Comparison of ENCODE assay signal across 18 mouse cellular contexts in the genomic region with DNA sequence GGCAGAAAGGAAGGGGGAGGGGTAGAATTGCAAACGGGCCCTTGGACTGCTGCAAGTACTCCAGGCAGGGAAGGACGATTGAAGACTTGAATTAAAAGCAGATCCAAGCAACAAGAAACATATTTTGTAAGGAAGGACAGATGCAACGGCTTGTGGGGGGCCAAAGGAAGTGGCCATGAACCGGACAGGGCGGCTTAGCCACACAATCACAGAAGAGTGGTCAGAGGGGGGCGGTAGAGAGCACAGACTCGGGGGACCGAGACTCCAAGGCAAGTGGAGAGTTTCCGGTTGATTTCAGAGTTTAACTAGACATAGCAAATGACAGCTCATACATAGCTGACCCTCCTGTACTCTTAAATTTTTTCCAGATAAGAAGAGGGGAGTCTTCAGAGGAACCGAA. TPM values are rescaled to one million over a fixed set of nuclear protein-coding genes. Genes with fewer than 3 reads are reported as not detected.
DNase-seq lines count a peak whose midpoint lies in the region; ATAC-seq lines count a peak whose summit lies in the region.
"Had no signal": no experiment of that assay in that cellular context is flagged by ENCODE, and none has a peak within 500 bp of the region (broad histone marks: within the 10 kb centered on the region; RNA-seq: fewer than 3 reads in every experiment).

No protein-coding gene starts in this region.

- no peaks in the 10 kb centered on the region for H3K9me3 ChIP-seq in embryonic facial prominence, embryonic 10.5 days
- no peaks in the 10 kb centered on the region; the same call in 1 of the 2 replicates for H3K9me3 ChIP-seq in midbrain, embryonic 11.5 days (ENCODE audit: control insufficient read depth, low read length)
- H3K9me3 ChIP-seq: embryonic facial prominence, embryonic 15.5 days; hindbrain, embryonic 13.5 days had no signal

- peak; percentile 34 for DNase-seq in embryo, embryonic 11 days
- no peak for DNase-seq in embryo, embryonic 9.5 days (ENCODE audit: extremely low spot score)
- DNase-seq in thymus, postnatal 25 days = peak; percentile 7
- no peak for DNase-seq in thymus, postnatal 14 days
- DNase-seq in embryonic facial prominence, embryonic 10.5 days (ENCODE audit: low spot score) = peak; percentile 47
- DNase-seq in testis, postnatal 14 days (ENCODE audit: low spot score) = peak; percentile 48
- no peak for DNase-seq in midbrain, embryonic 11.5 days (ENCODE audit: low spot score, missing footprints)
- no peak for DNase-seq in heart, postnatal 36 days
- DNase-seq: heart, adult 2 months; kidney, adult 11 months; kidney, postnatal 14 days; midbrain, embryonic 14.5 days had no signal

- no peaks in the 10 kb centered on the region for H3K36me3 ChIP-seq in embryonic facial prominence, embryonic 10.5 days (replicated peaks)
- no peaks in the 10 kb centered on the region for H3K36me3 ChIP-seq in midbrain, embryonic 11.5 days (ENCODE audit: control insufficient read depth, insufficient read depth, low read length)
- H3K36me3 ChIP-seq: embryonic facial prominence, embryonic 15.5 days; hindbrain, embryonic 13.5 days; limb, embryonic 12.5 days had no signal

- no peak overlapping the region for H3K9ac ChIP-seq in midbrain, embryonic 11.5 days (ENCODE audit: low read length)
- H3K9ac ChIP-seq: embryonic facial prominence, embryonic 15.5 days; hindbrain, embryonic 13.5 days; limb, embryonic 12.5 days had no signal

- H3K4me1 ChIP-seq in embryonic facial prominence, embryonic 10.5 days = no peaks in the 10 kb centered on the region
- H3K4me1 ChIP-seq in midbrain, embryonic 11.5 days (ENCODE audit: control insufficient read depth, insufficient read depth, low read length) = no peaks in the 10 kb centered on the region
- H3K4me1 ChIP-seq: embryonic facial prominence, embryonic 15.5 days; limb, embryonic 12.5 days had no signal

- ATAC-seq in midbrain, embryonic 11.5 days (ENCODE audit: low FRiP score) = no peak
- ATAC-seq: forebrain, embryonic 14.5 days had no signal

- intact Hi-C loops in heart, postnatal 36 days (cut with DNase I) = no loop called here

- no peak overlapping the region for H3K4me2 ChIP-seq in midbrain, embryonic 11.5 days
- H3K4me2 ChIP-seq: embryonic facial prominence, embryonic 15.5 days; hindbrain, embryonic 13.5 days; limb, embryonic 12.5 days had no signal

- H3K4me3 ChIP-seq in embryonic facial prominence, embryonic 10.5 days = no peak overlapping the region
- no peak overlapping the region for H3K4me3 ChIP-seq in midbrain, embryonic 11.5 days (ENCODE audit: low read depth, low read length)
- H3K4me3 ChIP-seq: embryonic facial prominence, embryonic 15.5 days; heart, adult 2 months; hindbrain, embryonic 13.5 days; limb, embryonic 12.5 days had no signal

- H3K27me3 ChIP-seq in embryonic facial prominence, embryonic 10.5 days (replicated peaks; ENCODE audit: low read depth, poor library complexity, severe bottlenecking) = no peaks in the 10 kb centered on the region
- H3K27me3 ChIP-seq in midbrain, embryonic 11.5 days (ENCODE audit: control insufficient read depth, insufficient read depth, low read length) = no peaks in the 10 kb centered on the region
- H3K27me3 ChIP-seq: embryonic facial prominence, embryonic 15.5 days; hindbrain, embryonic 13.5 days; limb, embryonic 12.5 days had no signal

- no peak overlapping the region for H3K27ac ChIP-seq in embryonic facial prominence, embryonic 10.5 days (replicated peaks)
- no peak overlapping the region for H3K27ac ChIP-seq in midbrain, embryonic 11.5 days (ENCODE audit: low read depth, low read length)
- H3K27ac ChIP-seq: embryonic facial prominence, embryonic 15.5 days; heart, adult 2 months; hindbrain, embryonic 13.5 days; limb, embryonic 12.5 days; macrophage had no signal

- 65% methylated on average over 10 of the region's 10 CpGs for WGBS in embryonic facial prominence, embryonic 10.5 days
- 72% methylated on average over 10 of the region's 10 CpGs for WGBS in midbrain, embryonic 11.5 days

RNA-seq across cellular contexts. Expression of a gene that starts 30.7 kb away (rescaled TPM):
- 2.9 and 3.1 TPM in 2 replicates for polyA plus RNA-seq in embryonic facial prominence, embryonic 10.5 days (2016; fragmentation: Nextera tagmentation; extraction: Ambion mirVana)
- polyA plus RNA-seq in midbrain, embryonic 11.5 days (2014; fragmentation: Nextera tagmentation; extraction: Ambion mirVana) = 3.1 and 3.5 TPM in 2 replicates
- total RNA-seq in heart, postnatal 36 days (2021) = under 1 TPM; 0.11 TPM
- polyA plus RNA-seq: C2C12, macrophage had no signal

RNA-seq across cellular contexts. Expression of a gene that starts 47.4 kb away (rescaled TPM):
- polyA plus RNA-seq in embryonic facial prominence, embryonic 10.5 days (2016; fragmentation: Nextera tagmentation; extraction: Ambion mirVana) = 8.9 and 10.5 TPM in 2 replicates
- 7.9 and 8.8 TPM in 2 replicates for polyA plus RNA-seq in midbrain, embryonic 11.5 days (2014; fragmentation: Nextera tagmentation; extraction: Ambion mirVana)
- total RNA-seq in heart, postnatal 36 days (2021) = 1 to 10 TPM; 1.8 to 2.2 TPM

RNA-seq across cellular contexts. Expression of a gene that starts 47.5 kb away (rescaled TPM):
- polyA plus RNA-seq in embryonic facial prominence, embryonic 10.5 days (2016; fragmentation: Nextera tagmentation; extraction: Ambion mirVana) = 2.8 and 3.3 TPM in 2 replicates
- 2.0 and 2.4 TPM in 2 replicates for polyA plus RNA-seq in midbrain, embryonic 11.5 days (2014; fragmentation: Nextera tagmentation; extraction: Ambion mirVana)
- 1 to 10 TPM; 5.9 to 6.2 TPM for total RNA-seq in heart, postnatal 36 days (2021)

Comparison
In these comparisons a context has a peak if more than half of its experiments do, and no peak if none do; other contexts are left out.
1. DNase-seq: peak in embryo, embryonic 11 days (single experiment), thymus, postnatal 25 days (single experiment), embryonic facial prominence, embryonic 10.5 days (single experiment) and testis, postnatal 14 days (single experiment); none in embryo, embryonic 9.5 days (single experiment), thymus, postnatal 14 days (single experiment), midbrain, embryonic 11.5 days (single experiment) and heart, postnatal 36 days (0 of 2).